Mouse (Mus musculus) spleen, postnatal 14 days (tissue): ENCODE data around the gene Slc9a3r1.
A peak's percentile ranks its signal among the peaks of the same experiment; 100 is the strongest.

Experiments used
- DNase-seq, 2 experiments: peaks; one replicate each; pipeline ENCODE4 v3.0.0; 2021 to 2022; ENCODE audit warnings: low spot score in 2 of 2

Slc9a3r1 gene

DNA sequence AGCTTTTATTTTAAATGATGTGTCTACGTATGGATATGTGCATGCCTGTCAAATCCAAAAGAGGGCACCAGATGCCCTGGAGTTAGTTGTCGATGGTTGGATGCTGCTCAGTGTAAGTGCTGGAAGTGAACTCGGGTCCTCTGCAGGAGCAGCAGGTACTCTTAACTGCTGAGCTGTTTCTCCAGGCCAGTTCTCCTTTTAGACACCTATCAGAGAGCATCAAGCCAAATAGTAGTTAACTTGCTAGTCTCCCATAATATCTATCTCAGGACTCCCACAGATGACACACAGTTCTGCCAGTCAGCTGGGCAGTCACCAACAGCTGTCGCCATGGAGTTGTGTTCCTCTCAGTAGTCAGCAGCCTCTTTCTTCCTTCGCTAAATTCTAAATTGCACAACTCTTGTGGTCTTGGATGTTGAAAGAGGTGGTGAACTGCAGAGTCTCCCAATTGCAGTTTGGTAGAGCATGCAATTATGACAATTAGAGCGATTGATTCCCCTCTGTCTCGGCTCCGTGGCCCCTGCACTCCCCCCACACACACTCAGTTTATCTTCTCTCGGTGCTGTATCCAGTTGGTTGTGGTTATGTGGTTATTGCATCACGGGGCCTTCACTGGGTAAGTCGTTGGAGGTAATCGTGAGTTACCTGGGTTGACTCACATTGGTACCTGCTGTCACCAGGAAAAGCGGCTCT lies 25.5 kb downstream of the Slc9a3r1 start:
- no peak for DNase-seq

DNA sequence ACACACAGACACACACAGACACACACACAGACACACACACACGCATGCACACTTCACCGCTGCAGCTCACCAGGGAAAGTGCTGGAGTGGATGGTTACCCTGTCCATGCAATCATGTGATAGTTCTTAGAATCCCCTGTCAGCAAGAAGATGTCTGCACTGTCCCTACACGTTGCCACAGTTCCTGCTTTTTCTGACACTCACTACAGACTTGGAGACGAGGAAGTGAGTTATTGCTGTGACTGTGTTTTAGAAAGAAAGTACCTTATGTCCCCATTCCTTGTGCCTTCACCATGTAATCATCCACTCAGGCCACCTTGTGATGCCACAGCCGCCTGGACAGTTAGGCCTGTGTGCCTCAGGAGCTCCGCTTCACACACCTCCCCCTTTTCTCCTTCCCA lies 26.2 kb downstream of the Slc9a3r1 start:
- no peak for DNase-seq

DNA sequence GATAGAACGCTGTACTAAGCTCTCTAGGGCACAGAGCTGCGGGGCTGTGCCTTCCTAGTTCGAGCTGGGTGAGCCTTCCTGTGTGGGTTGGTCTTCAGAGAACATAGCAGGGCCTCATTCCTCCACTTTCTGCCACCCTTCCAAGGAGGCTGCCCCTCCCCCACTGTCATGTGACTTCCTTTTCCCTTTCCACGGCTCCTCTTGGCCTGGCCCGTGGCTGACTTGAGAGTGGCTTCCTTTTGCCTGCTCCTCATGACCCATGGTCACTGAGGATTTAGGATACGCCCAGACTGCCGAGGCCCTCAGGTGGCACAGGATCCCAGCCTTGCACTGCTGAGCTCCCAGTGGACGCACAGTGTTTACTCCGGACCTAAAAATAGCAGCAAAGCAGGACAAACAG lies 29.0 kb downstream of the Slc9a3r1 start:
- no peak for DNase-seq

DNA sequence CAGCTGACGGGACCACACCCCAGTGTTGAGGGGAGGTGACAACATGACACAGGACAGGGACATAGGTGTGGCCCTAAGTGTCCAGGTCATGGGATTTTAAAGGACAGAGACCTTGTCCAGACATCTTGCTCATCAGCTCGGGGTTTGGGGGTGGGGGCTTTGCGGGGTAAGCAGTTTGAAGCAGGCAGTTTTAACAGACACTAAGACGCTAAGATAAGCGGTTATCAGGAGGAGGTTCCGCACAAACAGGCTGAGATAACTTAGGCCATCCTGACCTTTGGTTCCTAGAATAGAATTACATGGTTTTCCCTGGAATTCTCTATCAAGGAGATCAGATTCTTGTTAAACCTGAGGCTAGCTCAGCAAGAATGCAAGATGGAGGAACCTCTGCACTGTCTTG lies 31.6 kb downstream of the Slc9a3r1 start:
- DNase-seq: no peak

DNA sequence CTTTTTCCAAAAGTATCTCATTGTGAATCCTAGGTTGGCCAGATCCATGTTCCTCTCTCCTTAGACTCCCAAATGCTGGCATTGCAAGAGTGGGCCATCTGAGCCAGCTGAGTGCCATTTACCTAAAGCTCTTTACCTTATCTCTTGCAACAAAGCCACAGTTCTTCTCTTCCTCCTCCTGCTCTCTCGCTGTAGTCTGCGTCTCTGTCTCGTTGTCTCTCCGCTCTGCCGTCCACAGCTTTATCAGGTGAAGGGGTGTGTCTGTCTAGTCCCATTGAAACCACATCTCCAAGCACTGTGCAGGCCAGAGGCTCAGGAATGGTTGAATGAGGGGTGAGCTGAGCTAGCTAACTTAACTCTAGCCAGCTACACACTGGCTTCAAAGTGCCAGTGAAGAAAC lies 32.8 kb downstream of the Slc9a3r1 start:
- DNase-seq: no peak

DNA sequence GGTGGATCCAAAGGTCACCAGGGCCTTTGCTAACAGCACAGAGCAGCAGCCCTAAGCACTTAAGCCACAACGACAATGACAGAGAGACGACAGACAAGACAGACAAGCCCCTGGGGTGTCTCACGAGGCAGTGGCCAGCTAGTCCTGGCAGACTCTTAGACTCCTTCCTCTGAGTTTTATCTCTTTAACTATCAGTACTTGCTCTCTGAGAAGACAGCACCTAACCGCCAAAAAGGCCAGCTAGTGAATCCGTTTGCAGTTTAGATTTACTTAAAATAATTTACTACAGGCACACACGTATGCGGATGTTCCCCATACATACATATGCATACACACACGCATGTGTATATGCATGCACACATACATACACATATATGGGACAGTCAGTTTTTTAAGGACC lies 34.4 kb downstream of the Slc9a3r1 start:
- no peak for DNase-seq

DNA sequence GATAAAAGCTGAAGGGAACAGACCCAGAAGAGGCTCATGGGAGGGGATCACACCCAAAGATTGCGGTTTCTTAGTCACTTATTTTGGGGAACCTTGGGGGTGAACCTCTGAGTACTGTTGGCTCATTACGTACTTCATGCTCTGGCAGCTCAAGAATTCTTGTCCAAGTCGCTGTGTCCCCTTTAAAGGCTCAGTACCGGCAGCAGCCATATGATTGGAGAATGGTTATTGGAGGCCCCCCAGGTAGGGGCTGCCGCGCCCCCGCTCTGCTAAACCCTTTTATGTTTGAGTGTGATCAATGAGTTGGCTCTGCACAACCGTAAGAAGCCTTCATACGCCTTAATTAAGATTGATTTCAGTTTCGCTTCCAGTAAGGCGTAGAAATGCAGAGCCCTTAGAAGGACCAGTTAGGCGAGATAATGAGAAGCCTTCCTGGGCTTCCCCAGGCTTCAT lies 35.8 kb downstream of the Slc9a3r1 start:
- DNase-seq: no peak

DNA sequence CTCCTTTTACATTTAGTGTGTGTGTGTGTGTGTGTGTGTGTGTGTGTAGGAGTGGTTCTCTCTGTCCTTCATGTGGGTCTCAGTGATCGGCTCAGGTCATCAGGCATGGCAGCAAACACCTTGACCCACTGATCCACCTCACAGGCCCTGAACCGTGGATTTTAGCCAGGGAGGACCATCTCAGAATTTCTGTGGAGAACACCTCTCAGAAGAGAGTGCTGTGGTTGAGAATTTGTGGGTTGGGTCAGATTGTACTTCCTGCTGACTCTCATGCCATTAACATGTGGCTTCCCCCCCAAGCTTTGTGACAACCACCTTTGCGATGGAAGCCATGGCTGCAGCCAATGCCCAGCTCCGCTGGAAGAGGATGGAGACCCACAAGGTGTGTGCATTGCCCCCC lies 37.4 kb downstream of the Slc9a3r1 start:
- DNase-seq: no peak

DNA sequence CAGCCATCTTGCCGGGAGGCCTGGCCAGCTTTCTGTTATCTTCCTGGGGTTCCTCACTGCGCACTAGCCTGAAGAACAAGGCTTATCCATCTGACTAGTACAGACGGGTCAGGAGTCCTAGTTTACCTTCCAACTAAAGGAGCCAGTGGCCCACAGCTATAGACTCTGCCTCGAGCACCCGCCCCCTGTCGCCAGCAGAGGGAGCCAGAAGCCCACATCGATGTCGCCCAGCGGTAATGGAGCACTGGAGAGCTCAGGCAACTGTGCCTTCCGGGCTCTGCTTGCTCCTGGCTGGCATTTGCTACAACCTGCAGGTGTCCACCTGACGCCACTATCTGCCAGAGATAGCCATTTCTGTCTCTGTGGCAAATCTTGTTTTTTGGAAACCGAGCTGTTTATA lies 39.2 kb downstream of the Slc9a3r1 start:
- peak; percentile 40 to 68 for DNase-seq

DNA sequence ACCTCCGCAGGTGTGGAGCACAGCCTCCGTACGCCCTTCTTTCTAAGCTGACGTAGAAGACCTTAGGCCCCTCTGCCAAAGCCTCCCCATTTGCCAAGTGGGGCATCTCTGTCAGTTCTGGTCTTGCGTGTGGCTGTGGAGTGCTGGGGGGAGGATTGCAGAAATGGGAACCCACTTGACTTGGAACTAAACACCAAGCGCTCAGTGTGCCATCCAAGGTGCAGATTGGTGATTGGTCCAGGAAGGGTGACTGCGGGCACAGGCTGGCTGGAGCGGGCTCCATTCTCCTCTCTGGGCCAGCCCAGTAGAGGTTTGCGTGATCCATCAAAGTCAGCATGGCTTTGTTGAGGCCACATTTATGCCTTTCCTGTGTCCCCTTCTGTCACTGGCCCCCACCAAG lies 39.6 kb downstream of the Slc9a3r1 start:
- no peak for DNase-seq

DNA sequence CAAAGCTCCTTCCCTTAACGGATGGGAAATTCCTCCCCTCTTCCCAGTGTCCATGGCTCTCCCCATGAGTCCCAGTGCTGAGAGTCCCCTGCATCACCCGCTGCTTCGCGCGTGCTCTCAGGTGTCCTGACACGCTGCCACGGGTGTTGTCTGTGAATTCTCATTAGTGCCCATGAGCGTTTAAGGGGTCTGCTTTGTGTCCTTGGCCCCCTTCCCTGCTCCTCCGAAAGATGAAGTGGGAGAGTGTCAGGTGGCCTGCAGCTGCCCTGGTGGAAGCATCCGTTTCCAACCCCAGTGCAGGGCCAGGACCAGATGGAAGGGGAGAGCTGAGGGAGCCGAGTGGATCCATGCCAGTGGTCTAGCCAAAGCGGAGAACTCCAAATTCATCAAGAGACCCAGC lies 45.0 kb downstream of the Slc9a3r1 start:
- no peak for DNase-seq

DNA sequence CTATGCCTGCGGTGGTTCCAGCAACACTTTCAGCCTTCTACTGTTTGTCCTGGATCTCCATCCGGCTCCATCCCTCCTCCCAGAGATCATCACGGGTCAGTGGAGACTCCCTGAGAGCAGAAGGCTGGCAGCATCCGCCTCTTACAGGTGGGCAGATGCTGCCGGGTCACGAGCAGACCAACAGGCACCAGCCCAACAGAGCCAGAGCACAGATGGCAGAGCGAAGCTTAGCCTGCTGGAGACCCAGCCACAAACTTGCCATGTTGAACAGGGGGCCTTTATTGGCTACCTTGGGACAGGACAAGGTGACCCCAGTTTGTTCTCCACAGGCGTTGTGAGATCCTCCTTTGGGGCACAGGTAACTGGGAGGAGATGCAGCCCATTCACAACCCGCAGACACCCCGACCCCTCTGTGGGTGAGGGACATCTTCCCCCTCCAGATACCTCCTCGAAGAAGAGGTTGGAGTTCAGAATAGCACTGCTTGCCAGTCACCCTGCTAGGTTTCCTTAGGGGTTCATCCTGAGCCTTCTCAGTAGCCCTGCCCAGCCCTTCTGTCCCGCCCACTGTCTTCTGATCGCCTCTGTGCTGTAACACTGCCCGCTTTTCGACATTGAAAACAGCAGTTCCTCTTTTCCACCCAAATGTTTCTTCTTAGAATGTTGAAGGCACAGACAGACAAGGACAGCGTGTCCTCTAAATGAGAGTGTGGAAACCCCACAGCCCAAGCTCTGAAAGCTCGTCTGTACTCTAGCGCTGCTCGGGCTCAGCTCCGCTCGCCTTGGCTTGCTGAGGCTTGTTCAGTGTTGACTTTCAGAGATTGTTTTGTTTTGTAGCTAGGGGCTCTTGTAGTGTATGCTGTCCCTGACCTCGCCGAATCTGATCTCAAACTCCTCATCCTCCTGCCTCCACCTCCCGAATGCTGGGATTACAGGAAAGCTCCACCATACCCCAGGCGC lies 45.9 kb downstream of the Slc9a3r1 start:
- DNase-seq: no peak

DNA sequence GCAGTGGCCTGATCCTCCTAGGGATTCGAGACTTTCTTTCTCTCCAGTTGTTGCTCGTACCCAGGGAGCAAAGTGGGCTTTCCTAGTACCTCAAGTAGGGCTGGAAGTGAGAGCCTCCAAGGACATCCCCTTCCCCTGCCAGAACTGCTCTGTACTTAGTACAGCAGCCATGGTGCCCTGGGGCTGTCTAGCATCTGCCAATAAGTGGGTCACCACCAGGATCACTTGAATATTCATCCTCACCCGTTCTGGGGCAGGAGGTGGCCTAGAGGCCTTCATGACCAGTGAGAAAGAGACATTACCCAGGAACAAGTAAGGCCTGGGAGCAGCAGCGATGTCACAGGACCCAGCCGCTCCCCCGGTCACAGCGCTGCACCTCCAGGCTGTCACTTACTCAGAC lies 46.8 kb downstream of the Slc9a3r1 start:
- no peak for DNase-seq

DNA sequence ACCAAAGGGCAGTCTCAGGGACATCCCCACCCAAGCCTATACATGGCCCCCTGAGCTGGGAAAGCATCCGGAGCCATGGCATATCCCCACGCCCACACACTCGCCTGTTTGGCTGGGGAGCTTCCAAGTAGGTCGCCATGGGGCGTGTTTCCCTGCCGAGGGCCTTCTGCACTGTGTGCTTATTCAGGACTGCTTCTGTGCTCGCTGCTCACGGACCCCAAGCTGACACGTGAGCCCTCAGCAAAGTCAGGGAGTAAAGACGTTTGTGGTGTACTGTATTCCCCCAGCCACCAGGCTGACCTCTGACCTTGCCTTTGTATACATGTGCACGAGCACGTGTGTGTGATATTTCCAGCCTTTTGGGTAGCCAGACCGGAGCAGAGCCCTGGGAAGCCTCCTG lies 49.0 kb downstream of the Slc9a3r1 start:
- DNase-seq: no peak

DNA sequence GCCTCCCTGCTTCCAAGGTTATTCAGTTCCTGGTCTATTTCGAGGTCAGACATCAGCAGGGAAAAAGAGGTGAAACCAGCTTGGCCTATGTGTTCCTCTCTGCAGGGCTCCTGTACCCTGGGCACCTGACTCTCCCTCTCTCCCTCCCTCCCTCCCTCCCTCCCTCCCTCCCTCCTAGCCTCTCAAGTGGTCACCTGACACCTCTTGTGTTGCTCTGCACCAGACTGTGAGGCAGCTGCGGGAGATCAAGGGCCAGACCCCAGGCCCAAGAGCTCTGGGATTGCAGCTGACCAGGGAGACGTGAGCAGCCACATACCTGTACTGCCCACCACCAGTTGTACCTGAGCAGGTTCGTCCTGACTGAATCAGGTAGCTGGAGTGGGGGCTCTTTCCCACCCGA lies 52.0 kb downstream of the Slc9a3r1 start:
- no peak for DNase-seq

DNA sequence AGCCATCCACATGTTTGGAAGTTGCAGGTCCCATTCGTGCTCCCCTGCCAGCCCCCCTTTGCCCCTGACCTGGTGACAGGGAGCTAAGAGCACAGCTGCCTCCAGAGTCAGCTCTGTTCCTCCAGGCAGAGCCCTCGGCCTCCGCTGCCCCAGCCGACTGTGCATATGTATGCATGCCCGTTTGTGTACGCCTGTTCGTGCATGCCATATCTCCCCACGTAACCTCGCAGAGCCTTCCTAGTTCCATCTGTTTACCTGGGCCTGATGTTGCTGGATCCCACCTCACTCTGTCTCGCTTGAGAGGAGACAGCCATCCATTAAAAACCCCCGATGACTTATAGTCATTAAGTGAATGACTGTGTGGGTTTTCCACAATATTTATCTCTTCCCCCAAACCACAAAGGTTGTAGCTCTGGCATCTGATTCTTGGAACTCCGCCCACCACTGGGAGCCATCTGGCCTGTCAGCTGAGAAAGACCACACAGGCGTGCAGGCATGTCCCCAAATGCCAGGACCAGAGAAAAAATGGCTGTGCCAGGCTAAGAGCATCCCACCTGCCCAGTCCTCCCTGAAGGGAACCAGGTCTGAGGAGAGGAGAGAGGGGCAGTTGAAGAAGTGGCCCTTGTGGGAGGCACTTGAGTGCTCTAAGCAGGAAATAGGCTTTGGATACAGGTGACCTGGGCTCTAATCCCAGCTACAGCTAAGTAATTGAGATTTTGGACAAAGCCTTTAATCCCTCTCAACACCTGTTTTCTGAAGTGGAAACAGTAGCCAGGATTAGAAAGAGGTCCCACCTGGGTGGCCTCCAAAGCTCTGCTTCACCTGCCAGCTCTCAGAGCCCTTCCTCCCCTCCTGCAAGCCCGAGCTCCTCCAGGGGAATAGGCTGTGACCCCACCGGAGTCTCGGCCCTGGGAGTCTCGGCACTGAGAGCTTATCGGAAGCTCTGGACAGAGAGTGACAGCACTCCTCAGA lies 54.6 kb downstream of the Slc9a3r1 start:
- DNase-seq: no peak

DNA sequence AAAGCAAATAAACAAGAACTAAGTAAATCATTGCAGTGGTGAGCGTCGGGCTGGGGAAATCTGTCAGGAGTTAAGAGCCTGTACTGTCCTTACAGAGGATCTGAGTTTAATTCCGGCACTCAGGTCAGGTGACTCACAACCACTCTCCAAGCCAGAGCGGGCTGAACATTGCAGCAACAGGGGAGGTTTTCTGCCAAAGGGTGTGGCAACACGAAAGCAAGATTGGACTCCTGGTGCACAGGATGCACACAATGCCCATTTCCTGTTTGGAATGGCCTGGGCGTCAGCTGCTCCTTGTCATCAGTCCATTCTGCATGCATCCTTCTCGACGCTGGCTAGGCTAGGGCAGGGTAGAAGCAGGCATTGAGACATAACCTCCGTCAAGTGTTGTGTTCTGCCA lies 56.1 kb downstream of the Slc9a3r1 start:
- no peak for DNase-seq

DNA sequence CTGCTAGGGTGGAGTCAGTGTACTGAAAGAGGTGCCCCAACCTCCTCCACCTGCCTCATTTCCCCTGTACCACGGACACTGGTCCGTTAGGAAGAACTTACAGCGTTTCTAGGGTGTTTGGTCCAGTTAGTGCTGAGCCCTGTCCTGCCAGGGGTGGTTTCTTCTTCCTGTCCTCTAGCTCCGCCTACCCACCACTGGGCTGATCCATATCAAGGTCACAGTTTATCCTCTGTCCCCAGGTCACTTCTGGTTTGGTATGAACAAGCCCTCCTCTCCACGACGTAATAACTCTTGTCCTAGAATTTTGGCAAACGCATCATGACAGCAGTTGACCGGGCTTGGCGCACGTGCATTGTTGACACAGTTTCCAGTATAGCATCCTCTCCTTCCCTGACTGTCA lies 56.5 kb downstream of the Slc9a3r1 start:
- no peak for DNase-seq

DNA sequence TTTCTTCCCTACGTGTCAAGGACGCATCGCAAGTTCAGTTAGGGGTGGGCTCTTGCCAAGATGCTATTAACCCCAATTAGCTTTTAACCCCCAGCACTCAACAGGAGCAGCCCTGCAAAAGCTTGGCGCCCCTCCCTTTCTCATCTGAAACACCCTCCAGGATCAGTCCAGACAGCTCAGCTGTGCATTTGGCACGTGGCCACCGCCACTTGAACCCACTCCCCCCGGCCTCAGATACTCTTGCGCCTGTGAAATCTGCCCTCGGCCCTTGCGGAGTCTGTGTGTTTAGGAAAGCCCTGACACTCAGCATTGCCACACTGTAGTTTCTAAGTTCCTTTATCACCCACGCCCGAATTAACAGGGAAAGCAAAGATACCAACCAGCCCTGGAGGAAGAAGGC lies 58.9 kb downstream of the Slc9a3r1 start:
- DNase-seq: no peak

DNA sequence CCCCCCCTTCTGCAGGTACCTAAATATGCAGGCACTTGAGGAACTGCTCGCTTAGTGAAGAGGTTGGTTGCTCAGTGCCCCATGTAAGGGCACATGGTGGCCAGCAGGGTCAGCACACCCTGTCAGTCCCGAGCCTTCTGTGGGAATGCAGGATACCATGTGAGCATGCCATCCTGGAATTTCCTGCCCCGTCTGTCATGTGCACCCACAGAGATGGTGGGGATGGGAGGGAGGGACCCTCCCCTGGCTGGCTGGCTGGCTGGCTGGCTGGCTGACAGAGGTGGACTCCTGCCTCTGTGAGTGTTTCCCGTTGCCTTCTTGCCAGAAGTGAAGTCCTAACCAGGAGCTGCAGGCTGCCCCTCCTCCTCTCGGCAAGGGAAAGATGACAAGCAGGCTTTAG lies 59.4 kb downstream of the Slc9a3r1 start:
- DNase-seq: no peak

DNA sequence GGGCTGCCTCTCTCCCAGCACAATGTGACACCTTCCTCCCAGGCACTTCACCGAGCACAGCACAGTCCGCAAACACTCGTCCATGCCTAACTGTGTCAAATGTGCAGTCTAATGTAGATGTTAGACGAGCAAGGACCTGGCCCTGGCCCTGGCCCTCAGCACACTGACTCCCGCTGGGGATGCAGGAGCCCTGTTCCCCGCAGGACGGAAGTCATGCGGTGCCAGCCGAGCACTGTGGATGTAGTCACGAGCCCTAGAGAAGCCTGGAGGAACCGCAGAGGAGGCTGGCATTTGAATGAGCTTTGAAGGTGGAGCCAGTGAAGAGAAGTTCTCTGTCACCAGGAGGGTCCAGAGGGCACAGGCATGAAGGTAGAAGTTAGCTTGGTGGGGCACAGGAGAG lies 60.3 kb downstream of the Slc9a3r1 start:
- DNase-seq: no peak

DNA sequence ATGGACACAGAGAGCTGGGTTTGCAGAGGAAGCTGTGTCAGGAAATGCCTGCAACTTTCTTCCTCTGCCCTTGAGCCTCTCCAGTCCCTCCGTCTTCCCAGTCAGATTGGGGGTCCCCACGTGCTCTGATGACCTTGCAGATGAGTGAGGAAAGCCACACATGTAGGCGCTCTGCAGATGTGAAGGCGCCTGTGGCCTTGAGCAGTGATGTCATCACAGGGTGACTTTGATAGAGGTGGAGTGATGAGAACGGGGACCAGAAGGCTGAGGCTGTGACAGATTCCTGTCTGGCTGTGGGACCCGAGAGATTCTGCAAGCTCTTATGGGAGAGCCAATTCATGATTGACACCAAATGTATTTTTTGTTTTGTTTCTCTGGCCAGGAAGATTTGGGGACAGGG lies 60.7 kb downstream of the Slc9a3r1 start:
- no peak for DNase-seq
